Mouse (Mus musculus): ENCODE measurements around the gene Cd83. TPM values are rescaled to one million over a fixed set of nuclear protein-coding genes. Genes with fewer than 3 reads are reported as not detected.

Cd83 gene
- 3.5 and 3.8 TPM in 2 replicates for polyA plus RNA-seq (2016; fragmentation: Nextera tagmentation; extraction: Ambion mirVana)

GRCm38 (mm10) chr13:43784725-43785711, at the start of gene Cd83:
Cd83 (plus strand) TSS chr13:43784775.
- Histone ChIP-seq H3K4me1 (peaks cover 51% of the 10 kb centered on the region), H3K36me3 (replicated peaks) (no peaks in the 10 kb centered on the region), H3K27ac (peak within 1 kb of the TSS; percentile 86), H3K27me3 (ENCODE audit: poor library complexity, severe bottlenecking) (peaks cover 77% of the 10 kb centered on the region), H3K4me3 (peak within 1 kb of the TSS; percentile 72), H3K9me3 (no peaks in the 10 kb centered on the region)
- DNase-seq (ENCODE audit: extremely low spot score, low spot score) = peak; percentile 55
- 4% methylated on average over 73 of the region's 73 CpGs for WGBS

GRCm38 (mm10) chr13:43739598-43740275, 44.8 kb upstream of the Cd83 start:
- peak overlapping the region; percentile 57 for H3K27ac ChIP-seq
- H3K4me1 ChIP-seq = peaks cover 19% of the 10 kb centered on the region
- H3K4me3 ChIP-seq = no peak overlapping the region
- 41% methylated on average over 15 of the region's 15 CpGs for WGBS
- H3K27me3 ChIP-seq (ENCODE audit: poor library complexity, severe bottlenecking) = no peaks in the 10 kb centered on the region
- peak; percentile 82 for DNase-seq (ENCODE audit: extremely low spot score, low spot score)
- peaks cover 10% of the 10 kb centered on the region; the same call in 1 of the 2 replicates for H3K9me3 ChIP-seq
- H3K36me3 ChIP-seq (replicated peaks) = no peaks in the 10 kb centered on the region

- no peak for DNase-seq (ENCODE audit: extremely low spot score, low spot score)
- 85% methylated on average over 7 of the region's 7 CpGs for WGBS
- H3K4me3 ChIP-seq = no peak overlapping the region
These were observed 44.3 kb upstream of the Cd83 start for GRCm38 (mm10) chr13:43740276-43740608.

GRCm38 (mm10) chr13:43742677-43743076, 41.9 kb upstream of the Cd83 start:
- peaks cover 19% of the 10 kb centered on the region for H3K4me1 ChIP-seq
- no peaks in the 10 kb centered on the region for H3K27me3 ChIP-seq (ENCODE audit: poor library complexity, severe bottlenecking)
- WGBS = 67% methylated on average over 3 of the region's 3 CpGs
- H3K4me3 ChIP-seq = no peak overlapping the region
- H3K9me3 ChIP-seq = peaks cover 10% of the 10 kb centered on the region; the same call in 1 of the 2 replicates
- H3K27ac ChIP-seq = no peak overlapping the region
- no peaks in the 10 kb centered on the region for H3K36me3 ChIP-seq (replicated peaks)
- DNase-seq (ENCODE audit: extremely low spot score, low spot score) = no peak

More at GRCm38 (mm10) chr13:43740276-43740608, 44.3 kb upstream of the Cd83 start:
- Histone ChIP-seq H3K9me3 (peaks cover 10% of the 10 kb centered on the region; the same call in 1 of the 2 replicates), H3K36me3 (replicated peaks) (no peaks in the 10 kb centered on the region), H3K27ac (peak overlapping the region; percentile 57), H3K4me1 (peaks cover 19% of the 10 kb centered on the region), H3K27me3 (ENCODE audit: poor library complexity, severe bottlenecking) (no peaks in the 10 kb centered on the region)

- Histone ChIP-seq H3K4me1 (peaks cover 17% of the 10 kb centered on the region), H3K36me3 (replicated peaks) (no peaks in the 10 kb centered on the region), H3K9me3 (peaks cover 10% of the 10 kb centered on the region; the same call in 1 of the 2 replicates), H3K27ac (no peak overlapping the region), H3K4me3 (no peak overlapping the region), H3K27me3 (ENCODE audit: poor library complexity, severe bottlenecking) (no peaks in the 10 kb centered on the region)
- DNase-seq (ENCODE audit: extremely low spot score, low spot score) = no peak
- 91% methylated on average over 7 of the region's 7 CpGs for WGBS
These were observed 40.3 kb upstream of the Cd83 start for GRCm38 (mm10) chr13:43744259-43744658.

- Histone ChIP-seq H3K27me3 (ENCODE audit: poor library complexity, severe bottlenecking) (no peaks in the 10 kb centered on the region), H3K27ac (no peak overlapping the region), H3K9me3 (no peaks in the 10 kb centered on the region), H3K4me3 (no peak overlapping the region), H3K4me1 (no peaks in the 10 kb centered on the region), H3K36me3 (replicated peaks) (no peaks in the 10 kb centered on the region)
- no peak for DNase-seq (ENCODE audit: extremely low spot score, low spot score)
- WGBS = 86% methylated on average over 3 of the region's 3 CpGs
These were observed 34.3 kb upstream of the Cd83 start for GRCm38 (mm10) chr13:43750301-43750700.

- H3K9me3 ChIP-seq = no peaks in the 10 kb centered on the region
- DNase-seq (ENCODE audit: extremely low spot score, low spot score) = no peak
- no peak overlapping the region for H3K4me3 ChIP-seq
- no peaks in the 10 kb centered on the region for H3K27me3 ChIP-seq (ENCODE audit: poor library complexity, severe bottlenecking)
- no peak overlapping the region for H3K27ac ChIP-seq
- no peaks in the 10 kb centered on the region for H3K4me1 ChIP-seq
- WGBS = 96% methylated on average over 6 of the region's 6 CpGs
- no peaks in the 10 kb centered on the region for H3K36me3 ChIP-seq (replicated peaks)
These were observed 33.6 kb upstream of the Cd83 start for GRCm38 (mm10) chr13:43750966-43751365.

- H3K27ac ChIP-seq = no peak overlapping the region
- no peaks in the 10 kb centered on the region for H3K9me3 ChIP-seq
- DNase-seq (ENCODE audit: extremely low spot score, low spot score) = no peak
- H3K4me1 ChIP-seq = no peaks in the 10 kb centered on the region
- no peaks in the 10 kb centered on the region for H3K27me3 ChIP-seq (ENCODE audit: poor library complexity, severe bottlenecking)
- 86% methylated on average over 7 of the region's 7 CpGs for WGBS
- no peak overlapping the region for H3K4me3 ChIP-seq
- no peaks in the 10 kb centered on the region for H3K36me3 ChIP-seq (replicated peaks)
These were observed 32.2 kb upstream of the Cd83 start for GRCm38 (mm10) chr13:43752407-43752806.

GRCm38 (mm10) chr13:43753652-43754051, 30.9 kb upstream of the Cd83 start:
- no peak overlapping the region for H3K4me3 ChIP-seq
- H3K9me3 ChIP-seq = no peaks in the 10 kb centered on the region
- H3K4me1 ChIP-seq = no peaks in the 10 kb centered on the region
- no peak for DNase-seq (ENCODE audit: extremely low spot score, low spot score)
- H3K27ac ChIP-seq = no peak overlapping the region
- no peaks in the 10 kb centered on the region for H3K36me3 ChIP-seq (replicated peaks)
- 80% methylated on average over 9 of the region's 9 CpGs for WGBS
- H3K27me3 ChIP-seq (ENCODE audit: poor library complexity, severe bottlenecking) = no peaks in the 10 kb centered on the region

GRCm38 (mm10) chr13:43754455-43755128, 30.0 kb upstream of the Cd83 start:
- DNase-seq (ENCODE audit: extremely low spot score, low spot score) = no peak
- Histone ChIP-seq H3K4me1 (no peaks in the 10 kb centered on the region), H3K36me3 (replicated peaks) (no peaks in the 10 kb centered on the region), H3K27me3 (ENCODE audit: poor library complexity, severe bottlenecking) (no peaks in the 10 kb centered on the region), H3K9me3 (no peaks in the 10 kb centered on the region), H3K27ac (no peak overlapping the region), H3K4me3 (no peak overlapping the region)
- 91% methylated on average over 3 of the region's 3 CpGs for WGBS

GRCm38 (mm10) chr13:43755573-43755972, 29.0 kb upstream of the Cd83 start:
- no peaks in the 10 kb centered on the region for H3K9me3 ChIP-seq
- no peaks in the 10 kb centered on the region for H3K27me3 ChIP-seq (ENCODE audit: poor library complexity, severe bottlenecking)
- H3K36me3 ChIP-seq (replicated peaks) = no peaks in the 10 kb centered on the region
- no peaks in the 10 kb centered on the region for H3K4me1 ChIP-seq
- DNase-seq (ENCODE audit: extremely low spot score, low spot score) = no peak
- H3K27ac ChIP-seq = no peak overlapping the region
- no peak overlapping the region for H3K4me3 ChIP-seq
- WGBS = 85% methylated on average over 7 of the region's 7 CpGs

GRCm38 (mm10) chr13:43761156-43761855, 23.3 kb upstream of the Cd83 start:
- no peak overlapping the region for H3K4me3 ChIP-seq
- no peak for DNase-seq (ENCODE audit: extremely low spot score, low spot score)
- no peak overlapping the region for H3K27ac ChIP-seq
- H3K9me3 ChIP-seq = no peaks in the 10 kb centered on the region
- WGBS = 88% methylated on average over 12 of the region's 12 CpGs
- H3K36me3 ChIP-seq (replicated peaks) = no peaks in the 10 kb centered on the region
- no peaks in the 10 kb centered on the region for H3K27me3 ChIP-seq (ENCODE audit: poor library complexity, severe bottlenecking)
- no peaks in the 10 kb centered on the region for H3K4me1 ChIP-seq
